Mouse (Mus musculus): ENCODE measurements at regions not wholly inside any gene's neighbourhood (a gene's known extent, or its start where the extent isn't known, plus 50 kb on each side); places are given as distances from the start of the nearest gene placed in this dataset.

DNA sequence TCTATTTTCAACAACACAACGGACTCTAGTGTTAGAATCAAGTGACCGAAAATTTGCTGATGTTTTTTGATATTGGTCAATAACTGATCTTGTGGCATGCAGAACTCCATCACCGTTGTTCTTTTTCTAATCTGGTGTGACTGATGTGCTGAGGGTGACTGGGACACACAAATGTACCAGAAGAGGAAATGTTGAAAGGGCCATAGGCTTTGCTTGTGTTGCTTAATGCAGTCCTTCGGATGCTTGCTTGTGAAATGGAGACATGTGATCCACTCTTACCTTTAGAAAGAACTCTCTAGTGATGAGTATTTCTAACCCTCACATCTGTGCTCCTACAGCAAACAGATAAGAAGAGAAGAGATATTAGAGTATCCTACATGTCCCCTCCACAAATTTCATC is 145.9 kb upstream of the Thbs1 start:
- DNase-seq (ENCODE audit: low spot score): no peak

- DNase-seq (ENCODE audit: low spot score): no peak
Measured at GRCm38 (mm10) chr2:117968731-117969130, 142.9 kb upstream of the Thbs1 start.

DNA sequence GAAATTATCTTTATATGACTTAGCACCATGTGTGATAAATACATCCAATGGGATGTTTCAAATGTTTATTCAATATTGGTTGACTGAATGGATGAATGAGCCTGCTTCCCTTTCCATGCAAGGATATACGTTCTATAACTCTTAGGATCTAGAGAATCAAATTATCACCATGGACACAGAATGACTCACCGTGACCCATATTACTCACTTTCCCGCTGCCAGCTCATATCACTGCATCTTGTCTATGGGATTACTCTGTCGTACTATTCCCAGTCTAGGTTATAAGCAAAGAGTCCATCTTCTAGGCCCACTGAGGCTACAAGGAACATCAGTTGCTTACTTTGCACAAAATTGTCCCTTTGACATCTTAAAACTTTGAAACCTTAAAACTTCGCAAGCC is 141.0 kb upstream of the Thbs1 start:
- DNase-seq (ENCODE audit: low spot score): no peak

DNA sequence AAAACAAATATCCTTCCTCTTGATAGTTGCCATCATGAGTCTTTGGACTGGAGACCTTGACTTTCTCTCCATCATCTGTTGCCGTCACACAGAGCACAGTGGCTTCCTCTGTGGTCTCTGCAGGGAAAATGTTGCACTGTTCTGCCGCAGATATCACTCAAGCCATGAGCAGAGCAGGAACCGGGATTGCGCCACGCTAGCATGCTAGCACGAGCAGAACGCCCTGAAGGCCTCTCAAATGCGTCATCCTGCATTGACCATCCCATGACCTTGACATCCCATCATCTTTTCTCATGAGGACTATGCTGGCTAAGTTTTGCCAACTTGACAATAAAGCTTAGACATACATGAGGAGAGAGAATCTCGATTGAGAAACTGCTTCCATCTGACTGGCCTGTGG is 134.6 kb upstream of the Thbs1 start:
- no peak for DNase-seq (ENCODE audit: low spot score)

- DNase-seq (ENCODE audit: low spot score): no peak
Measured at GRCm38 (mm10) chr2:117980856-117981255, 130.8 kb upstream of the Thbs1 start.

DNA sequence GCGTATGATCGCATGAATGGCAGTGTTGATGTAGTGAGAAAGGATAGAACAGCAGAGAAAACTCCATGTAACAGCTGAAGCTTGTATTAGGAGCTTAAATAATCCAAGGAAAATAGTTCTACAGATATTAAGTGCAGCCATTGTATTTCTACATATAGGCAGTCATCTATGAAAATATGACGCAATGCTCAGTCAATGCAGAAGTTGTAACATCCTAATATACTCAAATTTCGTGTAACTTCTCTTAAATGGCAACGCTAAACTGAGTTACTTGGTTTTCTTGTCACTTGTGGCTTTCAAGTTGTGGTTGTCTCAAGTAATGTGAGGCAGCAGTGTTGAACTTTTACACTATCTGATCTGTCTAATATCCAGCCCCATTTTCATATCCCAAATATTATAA is 127.1 kb upstream of the Thbs1 start:
- DNase-seq (ENCODE audit: low spot score): no peak

DNA sequence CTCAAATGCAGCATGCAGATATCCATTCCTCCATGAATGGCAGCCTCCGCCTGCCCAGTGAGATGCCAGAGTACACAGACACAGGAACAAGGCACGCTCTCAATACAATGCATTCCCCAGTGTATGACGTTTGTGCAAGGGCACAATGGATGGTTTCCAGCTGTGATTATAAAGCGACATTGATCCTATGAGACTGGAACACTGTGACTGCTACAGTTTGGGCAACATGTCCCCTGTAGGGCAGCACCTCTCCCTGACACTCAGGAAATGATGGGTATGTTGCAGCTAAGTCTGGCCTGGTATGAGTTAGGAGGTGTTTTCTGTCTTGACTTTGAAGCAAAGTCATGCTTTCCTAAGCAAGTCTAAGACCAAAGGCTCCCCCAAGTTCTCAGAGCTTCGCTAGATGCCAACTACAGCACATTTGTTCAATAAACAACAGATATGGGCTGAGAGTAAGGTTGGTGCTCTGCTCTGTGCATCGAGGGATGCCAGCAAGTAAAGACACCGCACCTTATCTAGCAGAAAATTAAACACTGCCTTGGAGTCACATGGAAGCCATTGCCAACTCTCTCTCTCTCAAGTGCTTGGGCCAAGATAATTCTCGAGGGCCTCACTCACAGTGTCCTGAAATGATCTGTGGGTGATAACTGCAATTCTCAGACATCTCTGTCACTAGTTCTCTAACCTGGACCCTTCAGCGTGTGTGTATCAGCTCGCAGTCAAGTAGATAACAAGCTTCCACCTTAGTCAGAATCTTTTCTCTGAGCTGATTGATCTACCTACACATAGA is 124.1 kb upstream of the Thbs1 start:
- no peak for DNase-seq (ENCODE audit: low spot score)

- DNase-seq (ENCODE audit: low spot score): no peak
Measured at GRCm38 (mm10) chr2:117988396-117989173, 123.1 kb upstream of the Thbs1 start.

DNA sequence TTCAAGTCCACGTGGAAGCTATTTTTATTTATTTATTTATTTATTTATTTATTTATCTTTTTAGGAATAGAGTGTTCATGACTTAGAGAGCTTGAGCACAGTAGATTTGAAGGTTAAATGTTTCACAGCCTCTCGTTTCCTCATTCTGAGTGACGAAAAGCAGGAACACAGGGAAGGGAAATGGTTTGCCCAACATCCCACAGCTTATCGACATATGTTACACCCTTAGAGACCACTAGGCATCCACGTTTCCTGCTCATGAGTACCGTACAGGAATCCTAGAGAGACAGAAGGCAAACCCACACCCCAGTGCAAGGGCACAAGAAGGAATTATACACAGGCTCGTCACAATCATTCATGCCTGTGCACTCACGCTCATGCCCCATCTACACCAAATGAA is 122.5 kb upstream of the Thbs1 start:
- DNase-seq (ENCODE audit: low spot score): no peak

GRCm38 (mm10) chr2:117996130-117997083 is 115.3 kb upstream of the Thbs1 start:
- DNase-seq (ENCODE audit: low spot score): no peak

- no peak for DNase-seq (ENCODE audit: low spot score)
Measured at GRCm38 (mm10) chr2:117999641-118000040, 112.0 kb upstream of the Thbs1 start.

DNA sequence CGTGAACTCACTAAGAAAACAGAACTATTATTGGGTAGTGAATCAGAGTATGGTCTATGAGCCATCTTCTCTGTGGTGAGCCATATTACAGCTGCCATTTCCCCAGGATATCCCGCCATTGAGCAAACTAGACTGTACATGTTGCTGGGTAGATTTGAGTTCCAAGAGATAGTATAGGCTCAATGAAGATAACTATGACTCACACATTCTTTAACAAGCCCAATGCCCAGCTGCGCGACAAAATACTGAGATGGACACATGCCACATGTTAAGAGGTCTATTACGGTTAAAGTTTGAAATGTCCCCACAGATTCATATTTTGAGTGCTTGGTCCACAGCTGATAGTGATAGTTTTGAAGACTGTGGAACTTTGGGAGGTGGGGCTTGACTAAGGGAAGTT is 107.5 kb upstream of the Thbs1 start:
- DNase-seq (ENCODE audit: low spot score): no peak

DNA sequence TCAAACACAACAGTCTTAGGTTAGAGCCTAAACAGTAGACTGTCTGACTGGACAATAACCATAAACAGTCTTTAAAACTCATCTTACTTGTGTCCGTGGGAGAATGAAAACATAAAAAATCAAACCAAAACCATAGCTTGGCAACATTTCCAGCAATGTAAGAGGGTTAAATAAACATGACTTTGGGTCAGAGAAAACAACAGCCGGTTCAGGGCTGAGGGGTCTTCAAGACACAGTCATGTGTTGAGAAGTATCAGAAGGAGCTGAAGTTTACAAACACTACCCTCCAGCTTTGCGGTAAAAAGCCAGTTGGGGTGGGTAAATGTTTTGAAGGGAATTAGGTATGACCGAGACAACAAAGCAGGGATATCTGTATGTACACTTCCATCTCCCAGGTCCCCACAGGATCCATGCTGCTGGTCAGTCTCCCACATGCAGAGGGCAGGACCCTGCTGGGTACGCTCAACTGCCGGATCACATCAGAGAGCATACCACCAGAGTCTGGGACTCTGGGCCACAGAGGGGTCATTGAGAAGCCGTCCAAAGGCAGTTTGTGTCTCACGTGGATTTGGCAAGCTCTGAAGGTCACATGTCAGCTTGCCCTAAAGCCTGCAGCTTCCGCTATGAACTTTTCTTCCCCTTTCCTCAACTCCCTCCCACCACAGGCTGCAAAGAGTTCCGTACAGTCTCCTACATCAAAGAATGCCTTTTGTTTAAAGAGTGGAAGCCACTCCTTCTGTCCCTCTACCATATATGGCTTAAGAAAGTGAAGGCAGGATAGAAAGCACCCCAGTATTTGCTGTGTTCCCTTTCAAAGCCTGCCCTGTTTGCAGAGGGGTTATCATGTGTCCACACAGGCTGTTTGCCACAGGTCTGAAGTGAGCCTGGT is 103.9 kb upstream of the Thbs1 start:
- peak; percentile 18 for DNase-seq (ENCODE audit: low spot score)

GRCm38 (mm10) chr2:118011679-118012078 is 100.0 kb upstream of the Thbs1 start:
- DNase-seq (ENCODE audit: low spot score): no peak

- no peak for DNase-seq (ENCODE audit: low spot score)
Measured at GRCm38 (mm10) chr2:118012211-118012610, 99.5 kb upstream of the Thbs1 start.

DNA sequence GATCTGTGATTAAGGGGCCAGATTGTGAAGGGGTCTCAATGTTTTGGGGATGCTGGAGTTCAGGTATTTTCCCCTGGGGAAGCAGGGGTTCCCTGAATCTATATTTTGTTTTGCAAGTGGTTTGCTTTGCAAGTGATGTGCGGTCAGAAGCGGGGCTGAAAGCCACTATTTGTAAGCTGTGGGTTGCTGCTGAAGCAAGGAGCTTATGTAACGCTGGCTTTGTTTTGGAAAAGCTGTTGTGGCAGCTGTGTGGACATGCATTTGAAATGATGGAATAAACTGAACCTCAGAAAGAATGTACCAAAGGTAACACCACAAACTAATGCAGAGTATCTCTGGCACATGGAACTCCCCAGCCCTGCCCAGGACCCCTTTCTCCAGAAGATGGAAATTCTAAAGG is 98.5 kb upstream of the Thbs1 start:
- DNase-seq (ENCODE audit: low spot score): no peak

GRCm38 (mm10) chr2:118015182-118015581 is 96.5 kb upstream of the Thbs1 start:
- no peak for DNase-seq (ENCODE audit: low spot score)

DNA sequence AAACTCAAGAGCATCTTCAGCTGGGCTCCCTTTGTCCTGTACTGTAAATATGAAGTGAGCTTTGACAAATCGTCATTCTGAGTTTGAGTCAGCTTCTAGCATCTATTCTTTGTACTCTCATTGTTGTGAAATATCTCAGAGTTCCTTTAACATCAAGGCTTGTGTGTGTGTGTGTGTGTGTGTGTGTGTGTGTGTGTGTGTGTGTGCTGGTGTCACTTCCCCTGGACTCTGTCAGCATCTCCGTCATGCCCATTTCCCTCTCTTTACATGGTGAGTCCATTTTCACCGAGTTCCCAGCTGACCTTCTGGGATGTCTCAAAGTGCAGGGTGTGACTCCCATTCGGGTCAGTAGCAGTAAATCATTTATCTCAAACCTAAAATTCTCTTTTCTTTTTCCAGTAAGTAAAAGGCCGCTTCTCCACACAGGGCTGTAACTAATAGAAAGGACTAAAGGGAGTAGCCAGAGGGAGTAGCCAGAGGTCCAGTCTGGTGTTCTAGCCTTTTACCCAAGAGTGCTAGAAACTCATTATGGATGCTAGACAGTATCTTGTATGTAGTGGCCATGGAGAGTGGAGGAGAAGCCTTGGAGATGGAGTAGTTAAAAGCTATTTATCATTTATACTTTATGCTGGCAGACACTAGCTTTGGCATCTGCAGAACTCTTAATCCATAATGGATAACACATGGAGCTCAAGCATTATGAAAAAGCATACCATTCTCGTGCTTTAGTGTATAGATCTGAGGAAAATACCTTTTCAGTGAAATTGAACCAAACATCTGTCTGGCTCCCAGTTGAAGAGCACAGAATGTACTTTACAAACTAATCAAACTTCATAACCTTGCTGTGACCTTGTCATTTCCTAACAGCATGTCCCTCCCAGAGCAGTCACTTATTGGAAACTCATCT is 85.6 kb upstream of the Thbs1 start:
- DNase-seq (ENCODE audit: low spot score): no peak

DNA sequence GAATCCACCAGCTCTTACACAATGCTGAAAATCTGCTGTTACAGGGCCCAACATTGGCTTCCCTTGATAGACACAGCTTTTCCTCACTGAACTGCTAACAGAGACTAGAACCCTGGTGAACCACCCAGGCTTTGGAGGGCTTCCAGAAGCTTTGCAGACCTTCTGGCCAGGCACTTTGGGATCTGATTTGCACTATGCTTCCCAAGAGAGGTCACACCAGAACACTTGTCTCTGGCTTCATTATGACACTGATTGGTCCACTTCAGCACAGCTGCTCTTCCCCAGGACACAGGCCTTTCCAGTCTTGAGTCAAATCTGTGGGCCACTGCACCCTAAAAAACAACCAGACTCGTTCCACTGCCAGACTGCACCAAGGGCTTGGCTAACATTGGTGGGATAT is 82.8 kb upstream of the Thbs1 start:
- DNase-seq (ENCODE audit: low spot score): peak; percentile 73
